Mouse (Mus musculus) urinary bladder, postnatal 36 days (tissue): Measurements from ENCODE around the gene Ntn1.

ENCODE experiments used
- DNase-seq, 2 experiments: peaks; one replicate each; pipeline ENCODE4 v3.0.0; 2022; ENCODE audit warnings: low spot score in 2 of 2, mixed read lengths in 1 of 2

The Ntn1 gene

DNA sequence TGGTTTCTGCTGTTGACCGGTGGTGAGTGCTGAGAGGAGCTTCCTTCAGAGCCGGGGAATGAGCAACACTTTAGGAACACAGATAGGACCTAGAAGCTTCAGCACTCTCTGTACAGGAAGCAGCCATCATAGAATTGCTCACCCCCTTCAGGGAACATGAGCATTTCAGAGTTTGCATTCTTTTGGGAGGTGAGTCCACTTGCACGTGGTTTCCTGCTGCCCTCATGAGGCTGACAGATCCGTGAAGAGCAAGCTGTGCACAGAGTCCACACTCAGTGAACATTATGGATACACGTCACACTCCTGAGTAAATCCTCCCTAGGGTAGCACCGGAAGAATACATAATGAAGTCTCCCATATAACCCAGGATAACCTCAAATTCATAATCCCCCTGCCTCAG, 205.5 kb downstream of the Ntn1 start:
- no peak for DNase-seq

DNA sequence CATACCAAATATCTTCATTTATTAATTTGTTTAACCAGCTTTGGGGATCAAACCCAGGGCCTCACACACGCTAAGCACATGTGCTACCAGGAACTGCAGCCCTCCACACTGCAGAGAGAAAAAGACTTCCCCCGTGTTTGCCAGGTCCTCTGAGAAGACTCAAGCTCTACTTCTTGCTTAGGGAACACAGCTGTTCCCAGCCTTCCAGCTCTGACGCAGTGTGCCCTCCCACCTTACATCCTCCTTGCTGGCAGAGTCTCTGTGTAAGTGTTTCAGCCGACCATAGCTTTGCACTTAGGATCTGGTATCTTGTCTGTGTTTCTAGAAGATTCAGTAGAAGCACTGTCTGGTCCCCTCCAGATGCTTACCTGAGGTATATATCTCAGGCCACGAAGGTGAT, 209.8 kb downstream of the Ntn1 start:
- no peak for DNase-seq

GRCm38 (mm10) chr11:68188695-68189201, 211.9 kb downstream of the Ntn1 start:
- DNase-seq = peak in 1 of 2 experiments; percentile 38

DNA sequence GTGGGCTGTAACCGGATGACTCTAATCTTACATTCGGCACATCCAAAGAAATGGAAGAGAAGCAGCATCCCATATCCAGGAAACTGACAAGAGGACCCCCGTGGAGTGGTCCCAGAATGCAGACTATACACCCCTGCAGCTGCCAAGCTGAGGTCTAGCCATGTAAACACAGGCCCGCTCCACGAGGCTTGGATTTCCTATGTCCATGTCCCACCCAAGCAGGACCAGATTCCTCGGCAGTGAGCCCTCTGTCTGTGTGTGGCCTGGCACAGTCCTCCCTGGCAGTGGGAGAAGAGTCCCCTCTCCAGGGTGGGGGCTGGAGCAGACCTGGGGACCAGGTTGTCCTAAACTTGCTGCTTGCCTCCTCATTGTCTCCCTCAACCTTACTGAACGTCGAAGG, 213.4 kb downstream of the Ntn1 start:
- no peak for DNase-seq

DNA sequence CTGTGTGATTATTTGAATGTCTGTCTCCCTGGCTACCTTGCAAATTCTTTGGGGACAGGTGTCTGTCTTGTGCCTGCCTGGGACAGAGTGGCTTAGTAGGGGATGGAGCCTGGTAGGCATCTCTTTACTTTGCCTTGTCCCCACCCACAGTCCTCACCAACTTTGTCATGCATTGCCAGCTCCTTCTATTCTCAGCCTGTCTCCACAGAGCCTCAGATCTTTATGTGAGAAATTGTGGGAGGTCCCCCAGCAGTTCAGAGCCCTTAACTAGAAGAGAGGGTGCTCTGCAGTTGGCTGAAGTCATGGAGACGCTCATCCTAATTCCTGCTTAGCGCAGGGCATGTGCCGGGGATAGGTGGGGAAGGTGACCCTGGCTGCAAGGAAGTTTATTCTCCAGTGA, 215.0 kb downstream of the Ntn1 start:
- DNase-seq = no peak

DNA sequence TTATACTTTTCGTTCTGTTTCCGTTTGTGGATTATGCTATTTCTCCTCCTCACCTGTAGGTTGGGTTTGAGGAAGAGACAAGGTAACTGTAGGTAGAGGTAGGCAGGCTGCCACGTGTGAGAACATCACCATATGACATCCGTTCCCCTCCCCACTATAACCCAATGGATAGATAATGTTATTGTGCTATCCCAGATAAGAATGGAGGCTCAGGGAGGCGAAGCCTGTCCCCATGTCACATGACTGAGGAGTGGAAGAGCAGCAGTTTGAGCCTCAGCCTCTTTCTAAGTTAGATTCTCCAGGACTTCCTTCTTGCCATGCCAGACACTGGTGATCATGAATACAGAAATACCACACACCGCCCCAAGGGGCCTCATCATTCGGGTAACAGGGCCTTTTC, 223.2 kb downstream of the Ntn1 start:
- DNase-seq = no peak

DNA sequence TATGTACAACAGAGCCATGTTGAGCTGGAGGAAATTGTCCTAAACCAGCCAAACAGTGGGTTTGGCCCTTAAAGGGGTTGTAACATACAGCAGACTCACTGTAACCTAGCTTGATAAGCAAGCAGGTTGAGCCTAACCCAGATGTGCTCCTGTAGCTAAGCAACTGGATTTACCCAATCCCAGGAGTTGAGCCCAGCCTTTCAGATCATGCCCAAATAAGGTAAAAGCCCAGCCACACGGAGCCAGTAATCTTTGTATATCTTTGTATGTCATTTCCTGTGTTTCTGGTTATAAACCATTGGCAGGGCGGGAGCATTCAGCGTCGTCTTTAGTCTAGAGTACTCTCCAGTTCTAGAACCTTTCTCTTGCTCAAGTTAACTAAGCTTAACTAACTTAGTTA, 224.1 kb downstream of the Ntn1 start:
- DNase-seq = no peak

DNA sequence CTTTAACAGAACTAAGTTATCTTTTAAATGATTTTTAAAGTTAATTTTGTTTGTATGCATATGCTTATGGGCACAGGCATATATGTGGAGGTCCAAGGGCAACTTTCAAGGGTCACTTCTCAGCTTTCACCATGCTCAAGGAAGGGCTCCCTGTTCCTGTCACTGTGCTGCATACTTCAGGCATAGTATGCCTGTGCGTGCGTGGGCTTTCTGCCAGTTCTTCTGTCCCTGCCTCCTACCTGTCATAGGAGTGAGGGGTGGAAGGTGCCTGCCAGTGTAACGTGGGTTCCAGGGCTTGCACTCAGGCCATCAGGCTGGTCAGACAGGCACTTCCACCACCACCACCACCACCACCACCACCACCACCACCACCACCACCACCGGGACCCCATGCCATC, 228.0 kb downstream of the Ntn1 start:
- DNase-seq = no peak

- DNase-seq = peak in 1 of 2 experiments; percentile 14
These were observed 228.5 kb downstream of the Ntn1 start for GRCm38 (mm10) chr11:68171973-68172647.

DNA sequence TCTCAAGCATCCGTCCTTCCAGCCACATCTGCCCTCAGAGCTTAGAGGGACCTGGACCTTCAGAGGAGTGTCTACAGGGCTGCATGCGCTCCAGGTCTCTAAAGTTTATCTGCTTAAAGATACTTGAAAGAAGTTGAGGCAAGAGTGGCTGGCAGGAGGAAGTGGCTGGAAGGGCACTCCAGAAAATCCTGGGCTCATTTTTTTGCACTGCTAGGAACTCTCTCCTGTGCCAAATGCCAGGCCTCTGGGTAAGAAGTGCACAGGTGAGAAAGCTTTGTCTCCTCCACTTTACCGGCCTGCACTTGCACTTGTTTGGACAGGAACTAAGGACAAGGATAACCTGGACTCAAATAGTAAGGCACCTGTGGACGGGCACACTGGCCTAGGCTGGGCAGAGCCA, 232.2 kb downstream of the Ntn1 start:
- DNase-seq = no peak

DNA sequence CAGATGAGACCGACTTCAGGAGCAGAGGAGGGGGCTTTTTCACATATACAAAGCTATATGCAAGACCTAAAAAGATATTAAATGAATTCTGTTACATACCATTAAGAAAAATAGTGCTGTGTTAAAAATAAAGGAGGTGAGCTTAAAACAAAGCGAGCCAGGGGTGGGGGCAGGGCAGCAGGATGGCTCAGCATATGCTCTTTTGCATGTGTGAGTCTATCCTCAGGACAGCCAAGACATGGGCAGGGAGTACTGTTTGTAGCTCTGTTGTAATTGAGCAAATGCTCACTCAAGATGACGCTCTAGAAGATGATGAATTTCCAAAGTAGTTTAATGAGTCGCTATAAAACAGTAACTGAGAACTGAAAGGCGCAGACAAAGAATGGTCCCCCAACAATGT, 236.2 kb downstream of the Ntn1 start:
- DNase-seq = no peak

DNA sequence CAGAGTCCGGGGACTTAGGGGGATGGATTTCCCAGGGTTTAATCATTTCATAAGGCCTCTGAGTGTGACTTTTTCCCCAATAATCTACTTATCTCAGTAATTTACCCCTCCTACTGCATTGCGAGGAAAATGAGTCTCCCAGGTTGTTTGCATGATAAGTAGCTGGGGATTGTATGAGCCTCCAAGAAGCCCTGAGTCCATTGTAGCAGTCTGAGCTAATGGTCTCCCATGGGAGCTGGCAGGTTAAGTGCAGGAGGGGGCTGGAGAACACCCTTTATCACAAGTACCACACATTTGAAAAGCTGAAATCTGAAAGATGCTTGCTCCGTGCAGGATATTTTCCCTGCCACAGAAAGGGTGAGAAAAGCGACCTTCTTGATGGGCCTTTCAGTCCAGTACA, 240.8 kb downstream of the Ntn1 start:
- no peak for DNase-seq
